Mouse (Mus musculus): ENCODE data around the gene Hcn2.

Hcn2 gene

GRCm38 (mm10) chr10:79708668-79709067 is 7.8 kb upstream of the Hcn2 start:
- no peak for DNase-seq (ENCODE audit: extremely low spot score, low spot score)

- no peak for DNase-seq (ENCODE audit: extremely low spot score, low spot score)
These were observed 7.1 kb upstream of the Hcn2 start for GRCm38 (mm10) chr10:79709307-79709706.

GRCm38 (mm10) chr10:79712029-79712428 is 4.4 kb upstream of the Hcn2 start:
- no peak for DNase-seq (ENCODE audit: extremely low spot score, low spot score)

- peak; percentile 87 for DNase-seq (ENCODE audit: extremely low spot score, low spot score)
These were observed 3.8 kb upstream of the Hcn2 start for GRCm38 (mm10) chr10:79712499-79713126.

- no peak for DNase-seq (ENCODE audit: extremely low spot score, low spot score)
These were observed 3.3 kb upstream of the Hcn2 start for GRCm38 (mm10) chr10:79713163-79713562.

- DNase-seq (ENCODE audit: extremely low spot score, low spot score), result no peak
These were observed 1.4 kb upstream of the Hcn2 start for GRCm38 (mm10) chr10:79714996-79715395.

GRCm38 (mm10) chr10:79716988-79717355 is 538 bp downstream of the Hcn2 start:
- no peak for DNase-seq (ENCODE audit: extremely low spot score, low spot score)

GRCm38 (mm10) chr10:79717640-79718357 is 1.4 kb downstream of the Hcn2 start:
- DNase-seq (ENCODE audit: extremely low spot score, low spot score), result peak; percentile 82

GRCm38 (mm10) chr10:79721089-79721488 is 4.7 kb downstream of the Hcn2 start:
- no peak for DNase-seq (ENCODE audit: extremely low spot score, low spot score)

GRCm38 (mm10) chr10:79723047-79723446 is 6.6 kb downstream of the Hcn2 start:
- DNase-seq (ENCODE audit: extremely low spot score, low spot score), result no peak

GRCm38 (mm10) chr10:79723692-79724091 is 7.3 kb downstream of the Hcn2 start:
- no peak for DNase-seq (ENCODE audit: extremely low spot score, low spot score)

GRCm38 (mm10) chr10:79726090-79726489 is 9.7 kb downstream of the Hcn2 start:
- no peak for DNase-seq (ENCODE audit: extremely low spot score, low spot score)

- no peak for DNase-seq (ENCODE audit: extremely low spot score, low spot score)
These were observed 12.2 kb downstream of the Hcn2 start for GRCm38 (mm10) chr10:79728323-79729249.

- no peak for DNase-seq (ENCODE audit: extremely low spot score, low spot score)
These were observed 13.0 kb downstream of the Hcn2 start for GRCm38 (mm10) chr10:79729357-79729965.

GRCm38 (mm10) chr10:79732500-79732899 is 16.1 kb downstream of the Hcn2 start:
- no peak for DNase-seq (ENCODE audit: extremely low spot score, low spot score)

- no peak for DNase-seq (ENCODE audit: extremely low spot score, low spot score)
These were observed 17.4 kb downstream of the Hcn2 start for GRCm38 (mm10) chr10:79733847-79734246.

- no peak for DNase-seq (ENCODE audit: extremely low spot score, low spot score)
These were observed 18.9 kb downstream of the Hcn2 start for GRCm38 (mm10) chr10:79735361-79735760.

- no peak for DNase-seq (ENCODE audit: extremely low spot score, low spot score)
These were observed 20.3 kb downstream of the Hcn2 start for GRCm38 (mm10) chr10:79736706-79737105.

- no peak for DNase-seq (ENCODE audit: extremely low spot score, low spot score)
These were observed 21.8 kb downstream of the Hcn2 start for GRCm38 (mm10) chr10:79738259-79738658.

GRCm38 (mm10) chr10:79739234-79739633 is 22.8 kb downstream of the Hcn2 start:
- DNase-seq (ENCODE audit: extremely low spot score, low spot score), result no peak

- no peak for DNase-seq (ENCODE audit: extremely low spot score, low spot score)
These were observed 24.4 kb downstream of the Hcn2 start for GRCm38 (mm10) chr10:79740863-79741262.

- DNase-seq (ENCODE audit: extremely low spot score, low spot score), result no peak
These were observed 26.7 kb downstream of the Hcn2 start for GRCm38 (mm10) chr10:79743161-79743560.
